Mouse (Mus musculus) layer of hippocampus, postnatal 25 days (tissue): ENCODE measurements around the gene Rgr. TPM values are rescaled to one million over a fixed set of nuclear protein-coding genes. Genes with fewer than 3 reads are reported as not detected.
"Not testable (repeated sequence)": the region's sequence is repeated elsewhere in the genome, so short reads cannot be mapped to it uniquely, and the experiment has no call there.

Source experiments
- DNase-seq, 2 experiments: peaks; one replicate each; pipeline ENCODE4 v3.0.0; 2022; ENCODE audit warnings: mixed read lengths in 2 of 2, low spot score in 1 of 2; ENCODE audit errors: extremely low spot score in 1 of 2
- total RNA-seq, 2 experiments: library from RNA; stranded (reverse); gene quantifications; 2 replicates each; pipeline ENCODE4 v1.2.3; 2021

The Rgr gene
- total RNA-seq, 2 experiments from 2014 or later, result not detected

DNA sequence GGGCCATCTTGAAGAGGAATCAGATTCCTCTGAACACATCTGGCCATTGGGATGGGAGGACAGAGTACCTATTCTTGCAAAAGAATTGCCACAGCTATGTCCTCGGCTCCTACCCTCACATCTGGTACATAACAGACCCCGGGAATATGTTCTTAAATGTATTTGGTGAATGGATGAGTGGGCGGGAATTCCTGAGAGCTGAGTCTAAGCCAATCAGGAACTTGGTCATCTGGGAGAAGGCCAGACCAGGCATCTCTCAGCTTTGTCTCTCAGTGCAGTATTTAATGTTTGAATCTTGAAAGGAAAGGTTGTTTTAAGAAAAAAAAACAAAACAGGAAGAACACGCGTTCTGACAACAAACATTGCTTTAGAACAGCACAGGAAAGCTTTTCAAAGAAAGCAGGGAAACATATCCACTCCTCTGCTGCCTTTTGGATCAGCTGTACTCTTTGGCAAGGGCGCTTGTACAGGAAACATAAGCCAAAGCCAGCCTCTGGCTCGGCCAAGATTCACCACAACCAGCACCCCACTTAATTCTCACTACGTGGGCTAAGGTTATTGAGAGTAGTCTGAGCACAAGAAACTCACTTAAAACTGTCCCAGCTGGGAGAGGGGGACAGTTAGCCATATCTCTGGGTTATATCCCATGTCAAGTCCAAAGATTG lies 45.2 kb downstream of the Rgr start:
- DNase-seq, result no peak

DNA sequence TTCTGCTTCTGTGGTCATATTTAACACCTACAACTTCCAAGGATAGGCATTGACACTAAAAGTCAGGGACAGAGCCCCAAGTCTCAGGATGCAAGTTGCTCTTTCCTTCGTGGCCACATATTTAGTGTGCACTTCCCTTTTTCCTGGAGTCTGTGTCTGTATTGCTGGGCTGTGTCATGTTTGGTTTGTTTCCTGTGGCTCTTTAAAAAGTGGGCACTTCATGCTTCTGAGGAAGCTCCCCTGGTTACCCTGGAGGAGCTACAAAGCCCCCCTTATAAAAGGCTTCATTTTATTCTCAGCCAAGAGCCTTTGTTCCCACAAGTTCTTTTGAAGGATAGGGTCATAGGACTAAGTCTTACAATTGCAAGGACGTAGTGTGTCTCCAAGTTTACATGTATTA lies 45.9 kb downstream of the Rgr start:
- no peak for DNase-seq

DNA sequence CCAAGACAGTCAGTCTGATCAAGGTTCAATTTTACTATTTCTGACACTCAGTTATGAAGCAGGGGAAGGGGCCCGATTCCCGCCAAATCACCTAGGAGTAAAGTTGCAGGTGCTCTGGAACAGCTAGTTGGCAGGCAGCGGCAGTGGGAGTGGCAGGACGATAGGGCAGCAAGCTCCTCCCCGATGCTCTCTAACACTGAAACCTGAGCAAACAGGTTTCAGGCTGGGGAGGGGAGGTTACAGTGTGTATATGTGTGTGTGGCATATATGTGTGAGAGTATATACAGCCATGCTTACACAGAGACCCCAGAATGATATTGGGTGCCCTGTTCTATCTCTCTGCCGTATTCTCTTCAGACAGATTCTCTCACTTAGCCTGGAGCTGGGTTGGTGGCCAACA lies 48.0 kb downstream of the Rgr start:
- not testable (repeated sequence) for DNase-seq

GRCm38 (mm10) chr14:36989784-36990183 lies 59.0 kb downstream of the Rgr start:
- no peak for DNase-seq

DNA sequence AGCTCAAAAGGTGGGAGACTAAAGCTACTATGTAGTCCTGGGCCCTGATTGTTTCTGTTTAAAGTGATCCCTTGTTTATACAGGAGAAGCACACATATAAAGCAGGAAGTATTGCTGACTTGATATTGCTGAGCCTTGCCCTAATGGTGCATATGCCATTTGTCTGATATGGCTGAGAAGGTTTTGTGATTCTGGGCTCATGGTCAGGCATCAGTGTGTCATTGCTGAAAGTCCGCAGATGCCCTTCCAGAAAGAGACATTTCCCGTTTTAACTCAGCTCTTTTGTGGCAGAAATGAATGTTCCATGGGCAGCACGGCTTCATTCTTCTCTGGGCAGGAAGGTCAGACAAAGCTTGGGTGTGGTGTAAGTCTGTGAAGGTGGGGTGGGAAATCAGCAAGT lies 63.1 kb downstream of the Rgr start:
- no peak for DNase-seq

Other genes with a start within 250 kb of the Rgr start
- gene Ccser2, start 80.2 kb downstream of the Rgr start, total RNA-seq, result 10 to 100 TPM; 78.8 to 84.9 TPM
- not detected for gene Lrit1, start 5.9 kb upstream of the Rgr start, total RNA-seq
- gene Lrit2, start 19.0 kb upstream of the Rgr start, total RNA-seq, result not detected
- 1 to 10 TPM; 9.1 to 10.0 TPM for gene Cdhr1, start 49.4 kb upstream of the Rgr start, total RNA-seq
- under 1 TPM in 1 of 2 experiments, not detected in 1; 0.81 TPM for gene 2610528A11Rik, start 65.1 kb upstream of the Rgr start, total RNA-seq
- 100 to 1,000 TPM; 394 to 397 TPM for gene Ghitm, start 86.3 kb upstream of the Rgr start, total RNA-seq